Mouse (Mus musculus) hindbrain, embryonic 14.5 days (tissue): Measurements from ENCODE around the gene Nlk. TPM values are rescaled to one million over a fixed set of nuclear protein-coding genes. Genes with fewer than 3 reads are reported as not detected.

Experiments
- ATAC-seq: fragments of 200-750 bp; cut with Nextera tagmentation; 2 replicates; pipeline ENCODE4 v1.8.0; 2017; ENCODE audit warnings: moderate number of reproducible peaks, mild to moderate bottlenecking, moderate TSS enrichment, moderate library complexity; ENCODE audit not compliant: low FRiP score
- DNase-seq: peaks from one replicate; pipeline ENCODE4 v3.0.0-alpha.2; 2015; ENCODE audit warnings: low spot score
- H3K27ac ChIP-seq: fragments of 300-500 bp; sonication (generic); 2 replicates; pipeline ENCODE4 v1.5.1; 2014; ENCODE audit warnings: mild to moderate bottlenecking, moderate library complexity
- H3K27me3 ChIP-seq: fragments of 300-500 bp; sonication (generic); 2 replicates; pipeline ENCODE4 v1.6.1; 2014; ENCODE audit warnings: mild to moderate bottlenecking, low read length, mixed read lengths; ENCODE audit not compliant: control insufficient read depth, insufficient read depth
- H3K36me3 ChIP-seq: fragments of 300-500 bp; sonication (generic); replicated peaks from 2 replicates; pipeline ENCODE4 v1.6.1; 2014; ENCODE audit not compliant: control insufficient read depth, insufficient read depth
- H3K4me1 ChIP-seq: fragments of 300-500 bp; sonication (generic); replicated peaks from 2 replicates; pipeline ENCODE4 v1.6.1; 2014; ENCODE audit warnings: antibody characterized with exemption, low read length, mixed read lengths; ENCODE audit not compliant: control insufficient read depth, insufficient read depth
- H3K4me2 ChIP-seq: fragments of 300-500 bp; sonication (generic); replicated peaks from 2 replicates; pipeline ENCODE4 v1.6.1; 2014; ENCODE audit warnings: mild to moderate bottlenecking, moderate library complexity
- H3K4me3 ChIP-seq: fragments of 300-500 bp; sonication (generic); replicated peaks from 2 replicates; pipeline ENCODE4 v1.5.1; 2014; ENCODE audit warnings: mild to moderate bottlenecking, low read length
- H3K9ac ChIP-seq: fragments of 300-500 bp; sonication (generic); 2 replicates; pipeline ENCODE4 v1.6.1; 2014
- H3K9me3 ChIP-seq: fragments of 300-500 bp; sonication (generic); 2 replicates; pipeline ENCODE4 v1.6.1; 2016; ENCODE audit warnings: low read length; ENCODE audit not compliant: control insufficient read depth
- WGBS: fragments of 180-500 bp; shearing (Covaris S2); extraction: QIAGEN DNeasy Blood & Tissue Kit; methylation state at CpG from one replicate; pipeline ENCODE4 v1.1.7; 2014; 5-methylcytosine and 5-hydroxymethylcytosine counted together
- polyA plus RNA-seq: library from polyadenylated mRNA; unstranded; fragments of >200 nt; fragmentation: Nextera tagmentation; extraction: Ambion mirVana; gene quantifications from 2 replicates; pipeline ENCODE4 v1.2.1, GENCODE M21; 2014

Gene Nlk
- polyA plus RNA-seq, 1 experiment from 2014 or later: 29.3 TPM

DNA sequence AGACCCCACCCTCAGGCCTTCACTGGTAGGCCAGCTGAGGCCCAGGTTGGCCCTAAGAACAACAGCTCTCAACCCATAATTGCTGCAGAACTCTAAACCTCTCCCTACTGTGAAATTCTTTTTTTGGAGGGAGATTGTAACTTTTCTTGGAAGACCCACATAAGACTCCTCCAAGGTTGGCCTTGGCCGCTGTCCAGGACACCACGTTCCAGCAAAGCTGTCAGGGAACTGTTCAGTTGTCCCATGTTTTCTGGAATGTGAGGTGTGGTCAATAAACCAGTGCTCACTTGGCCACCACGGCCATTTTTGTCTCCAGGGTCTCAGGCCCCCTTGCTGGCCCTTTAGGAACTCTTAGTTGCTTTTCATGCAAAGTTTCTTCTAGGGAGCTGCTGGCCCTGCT lies 175.3 kb downstream of the Nlk start:
- 89% methylated on average over 3 of the region's 3 CpGs for WGBS
- Histone ChIP-seq H3K4me3 (no peak overlapping the region), H3K4me2 (no peak overlapping the region), H3K9ac (no peak overlapping the region), H3K27ac (no peak overlapping the region), H3K4me1 (no peaks in the 10 kb centered on the region), H3K9me3 (no peaks in the 10 kb centered on the region), H3K36me3 (peaks cover 96% of the 10 kb centered on the region), H3K27me3 (no peaks in the 10 kb centered on the region)
- no peak for DNase-seq
- no peak for ATAC-seq

DNA sequence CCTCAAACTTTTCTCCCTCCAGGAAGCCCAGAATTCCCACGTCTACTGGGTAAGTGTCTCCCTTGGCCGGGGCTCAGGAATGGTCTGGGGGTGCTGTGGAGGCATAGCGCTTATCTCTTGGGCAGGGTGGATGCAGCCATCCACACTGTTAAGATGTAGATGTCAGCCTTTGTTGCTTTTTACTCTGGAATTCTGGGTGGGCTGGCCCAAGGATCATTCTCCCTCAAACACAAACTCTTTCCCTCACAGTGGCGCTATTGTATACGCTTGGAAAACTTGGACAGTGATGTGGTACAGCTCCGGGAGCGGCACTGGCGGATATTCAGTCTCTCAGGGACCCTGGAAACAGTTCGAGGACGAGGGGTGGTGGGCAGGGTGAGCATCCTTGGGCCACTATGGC lies 178.2 kb downstream of the Nlk start:
- no peak overlapping the region for H3K4me3 ChIP-seq
- no peak overlapping the region for H3K27ac ChIP-seq
- H3K27me3 ChIP-seq: no peaks in the 10 kb centered on the region
- no peak overlapping the region for H3K4me2 ChIP-seq
- no peak for ATAC-seq
- no peak for DNase-seq
- H3K4me1 ChIP-seq: no peaks in the 10 kb centered on the region
- H3K9ac ChIP-seq: no peak overlapping the region
- H3K36me3 ChIP-seq: peaks cover 92% of the 10 kb centered on the region
- no peaks in the 10 kb centered on the region for H3K9me3 ChIP-seq
- WGBS: 88% methylated on average over 10 of the region's 10 CpGs

Other genes starting within 250 kb of the Nlk start
- 25.2 and 25.5 TPM in 2 replicates for gene Slc46a1, start 231.7 kb downstream of the Nlk start, polyA plus RNA-seq
- gene Sarm1, start 199.6 kb downstream of the Nlk start, polyA plus RNA-seq: 52.0 and 55.1 TPM in 2 replicates
- 178 and 201 TPM in 2 replicates for gene Vtn, start 198.3 kb downstream of the Nlk start, polyA plus RNA-seq
- 0.21 TPM in 1 of 2 replicates, not detected in the other for gene Sebox, start 193.9 kb downstream of the Nlk start, polyA plus RNA-seq
- gene Tmem199, start 185.2 kb downstream of the Nlk start, polyA plus RNA-seq: 96.1 and 101 TPM in 2 replicates
- gene Poldip2, start 185.2 kb downstream of the Nlk start, polyA plus RNA-seq: 168 and 176 TPM in 2 replicates
- gene Tnfaip1, start 161.0 kb downstream of the Nlk start, polyA plus RNA-seq: 59.2 and 64.0 TPM in 2 replicates
- gene Ift20, start 161.0 kb downstream of the Nlk start, polyA plus RNA-seq: 120 and 123 TPM in 2 replicates
- 38.2 and 49.3 TPM in 2 replicates for gene Tmem97, start 146.6 kb downstream of the Nlk start, polyA plus RNA-seq
- 31.8 and 32.0 TPM in 2 replicates for gene Ccnq, start 54.4 kb upstream of the Nlk start, polyA plus RNA-seq
- gene Lyrm9, start 129.2 kb upstream of the Nlk start, polyA plus RNA-seq: 32.3 and 35.7 TPM in 2 replicates
- 1.1 TPM in 2 replicates for gene Nos2, start 223.4 kb upstream of the Nlk start, polyA plus RNA-seq